Mouse (Mus musculus): Measurements from ENCODE around the gene Ankrd11. TPM values are rescaled to one million over a fixed set of nuclear protein-coding genes. Genes with fewer than 3 reads are reported as not detected.
A peak's percentile ranks its signal among the peaks of the same experiment; 100 is the strongest.

Gene Ankrd11
- polyA plus RNA-seq, 1 experiment from 2014 or later = 62.4 TPM

GRCm38 (mm10) chr8:122865441-122865840, 176.6 kb downstream of the Ankrd11 start:
- 62% methylated on average over 10 of the region's 10 CpGs for WGBS
- ATAC-seq (ENCODE audit: insufficient number of reproducible peaks, low FRiP score) = no peak
- H3K27ac ChIP-seq (ENCODE audit: poor library complexity, severe bottlenecking) = no peak overlapping the region
- peaks cover 8% of the 10 kb centered on the region for H3K27me3 ChIP-seq (replicated peaks)
- H3K4me2 ChIP-seq = peak overlapping the region; percentile 56
- peaks cover 5% of the 10 kb centered on the region; the same call in 1 of the 2 replicates for H3K4me1 ChIP-seq (replicated peaks)
- H3K9ac ChIP-seq = no peak overlapping the region
- H3K36me3 ChIP-seq = no peaks in the 10 kb centered on the region
- peak overlapping the region; percentile 10; the same call in 1 of the 2 replicates for H3K4me3 ChIP-seq
- peaks cover 27% of the 10 kb centered on the region for H3K9me3 ChIP-seq (replicated peaks)

GRCm38 (mm10) chr8:122864719-122865129, 177.4 kb downstream of the Ankrd11 start:
- 57% methylated on average over 26 of the region's 26 CpGs for WGBS
- peak overlapping the region; percentile 10 for H3K4me3 ChIP-seq
- H3K27ac ChIP-seq (ENCODE audit: poor library complexity, severe bottlenecking) = no peak overlapping the region
- ATAC-seq (ENCODE audit: insufficient number of reproducible peaks, low FRiP score) = no peak; the same call in 1 of the 2 replicates
- H3K9me3 ChIP-seq (replicated peaks) = peaks cover 27% of the 10 kb centered on the region
- peaks cover 2% of the 10 kb centered on the region; the same call in 1 of the 2 replicates for H3K27me3 ChIP-seq (replicated peaks)
- no peaks in the 10 kb centered on the region for H3K36me3 ChIP-seq
- no peak overlapping the region for H3K9ac ChIP-seq
- H3K4me2 ChIP-seq = peak overlapping the region; percentile 56
- no peaks in the 10 kb centered on the region for H3K4me1 ChIP-seq (replicated peaks)

- Histone ChIP-seq H3K27me3 (replicated peaks) (peaks cover 4% of the 10 kb centered on the region), H3K36me3 (no peaks in the 10 kb centered on the region), H3K4me1 (replicated peaks) (no peaks in the 10 kb centered on the region), H3K9ac (no peak overlapping the region), H3K9me3 (replicated peaks) (peaks cover 9% of the 10 kb centered on the region), H3K4me3 (no peak overlapping the region), H3K27ac (ENCODE audit: poor library complexity, severe bottlenecking) (no peak overlapping the region), H3K4me2 (no peak overlapping the region)
- ATAC-seq (ENCODE audit: insufficient number of reproducible peaks, low FRiP score) = no peak
- WGBS = 53% methylated on average over 13 of the region's 13 CpGs
These were observed 182.2 kb downstream of the Ankrd11 start for GRCm38 (mm10) chr8:122859843-122860242.

- Histone ChIP-seq H3K27me3 (replicated peaks) (peaks cover 34% of the 10 kb centered on the region), H3K4me2 (no peak overlapping the region), H3K4me1 (replicated peaks) (peaks cover 7% of the 10 kb centered on the region), H3K4me3 (no peak overlapping the region), H3K9ac (no peak overlapping the region), H3K36me3 (no peaks in the 10 kb centered on the region), H3K9me3 (replicated peaks) (no peaks in the 10 kb centered on the region), H3K27ac (ENCODE audit: poor library complexity, severe bottlenecking) (no peak overlapping the region)
- no peak for ATAC-seq (ENCODE audit: insufficient number of reproducible peaks, low FRiP score)
- WGBS = 71% methylated on average over 8 of the region's 8 CpGs
These were observed 185.8 kb downstream of the Ankrd11 start for GRCm38 (mm10) chr8:122856288-122856687.

- ATAC-seq (ENCODE audit: insufficient number of reproducible peaks, low FRiP score) = no peak
- WGBS = 78% methylated on average over 4 of the region's 4 CpGs
- peaks cover 7% of the 10 kb centered on the region for H3K4me1 ChIP-seq (replicated peaks)
These were observed 187.0 kb downstream of the Ankrd11 start for GRCm38 (mm10) chr8:122855123-122855522.

GRCm38 (mm10) chr8:122854388-122854787, 187.7 kb downstream of the Ankrd11 start:
- Histone ChIP-seq H3K9me3 (replicated peaks) (no peaks in the 10 kb centered on the region), H3K4me1 (replicated peaks) (peaks cover 7% of the 10 kb centered on the region), H3K4me2 (no peak overlapping the region), H3K36me3 (no peaks in the 10 kb centered on the region), H3K27me3 (replicated peaks) (peaks cover 45% of the 10 kb centered on the region), H3K9ac (no peak overlapping the region), H3K4me3 (no peak overlapping the region), H3K27ac (ENCODE audit: poor library complexity, severe bottlenecking) (no peak overlapping the region)
- ATAC-seq (ENCODE audit: insufficient number of reproducible peaks, low FRiP score) = no peak
- WGBS = 70% methylated on average over 7 of the region's 7 CpGs

More at GRCm38 (mm10) chr8:122855123-122855522, 187.0 kb downstream of the Ankrd11 start:
- H3K27me3 ChIP-seq (replicated peaks) = peaks cover 41% of the 10 kb centered on the region
- no peaks in the 10 kb centered on the region for H3K9me3 ChIP-seq (replicated peaks)
- no peak overlapping the region for H3K27ac ChIP-seq (ENCODE audit: poor library complexity, severe bottlenecking)
- H3K4me3 ChIP-seq = no peak overlapping the region
- H3K36me3 ChIP-seq = no peaks in the 10 kb centered on the region
- H3K9ac ChIP-seq = no peak overlapping the region
- no peak overlapping the region for H3K4me2 ChIP-seq

- WGBS = 30% methylated on average over 11 of the region's 11 CpGs
- peaks cover 55% of the 10 kb centered on the region for H3K27me3 ChIP-seq (replicated peaks)
- H3K36me3 ChIP-seq = no peaks in the 10 kb centered on the region
- no peak overlapping the region for H3K4me3 ChIP-seq
- no peaks in the 10 kb centered on the region for H3K9me3 ChIP-seq (replicated peaks)
- no peak for ATAC-seq (ENCODE audit: insufficient number of reproducible peaks, low FRiP score)
- H3K4me1 ChIP-seq (replicated peaks) = peaks cover 9% of the 10 kb centered on the region
- H3K27ac ChIP-seq (ENCODE audit: poor library complexity, severe bottlenecking) = no peak overlapping the region
- 0 out of 2 replicates have a peak overlapping the region, but pooled peaks have one; percentile 21 for H3K9ac ChIP-seq
- H3K4me2 ChIP-seq = peak overlapping the region; percentile 24; the same call in 1 of the 2 replicates
These were observed 188.7 kb downstream of the Ankrd11 start for GRCm38 (mm10) chr8:122853340-122853771.

GRCm38 (mm10) chr8:122852546-122852905, 189.6 kb downstream of the Ankrd11 start:
- H3K27ac ChIP-seq (ENCODE audit: poor library complexity, severe bottlenecking) = no peak overlapping the region
- H3K9me3 ChIP-seq (replicated peaks) = no peaks in the 10 kb centered on the region
- no peak overlapping the region for H3K4me3 ChIP-seq
- WGBS = 52% methylated on average over 1 of the region's 1 CpGs
- no peak overlapping the region for H3K9ac ChIP-seq
- peaks cover 15% of the 10 kb centered on the region for H3K4me1 ChIP-seq (replicated peaks)
- ATAC-seq (ENCODE audit: insufficient number of reproducible peaks, low FRiP score) = no peak
- H3K27me3 ChIP-seq (replicated peaks) = peaks cover 56% of the 10 kb centered on the region
- no peak overlapping the region for H3K4me2 ChIP-seq
- H3K36me3 ChIP-seq = no peaks in the 10 kb centered on the region

- H3K36me3 ChIP-seq = no peaks in the 10 kb centered on the region
- H3K9ac ChIP-seq = no peak overlapping the region
- 82% methylated on average over 12 of the region's 12 CpGs for WGBS
- no peak overlapping the region for H3K4me2 ChIP-seq
- no peak overlapping the region for H3K27ac ChIP-seq (ENCODE audit: poor library complexity, severe bottlenecking)
- no peaks in the 10 kb centered on the region for H3K9me3 ChIP-seq (replicated peaks)
- H3K4me1 ChIP-seq (replicated peaks) = peaks cover 15% of the 10 kb centered on the region
- H3K4me3 ChIP-seq = no peak overlapping the region
- H3K27me3 ChIP-seq (replicated peaks) = peaks cover 57% of the 10 kb centered on the region
- no peak for ATAC-seq (ENCODE audit: insufficient number of reproducible peaks, low FRiP score)
These were observed 190.2 kb downstream of the Ankrd11 start for GRCm38 (mm10) chr8:122851692-122852545.

- H3K36me3 ChIP-seq = no peaks in the 10 kb centered on the region
- no peak overlapping the region for H3K9ac ChIP-seq
- H3K4me1 ChIP-seq (replicated peaks) = peaks cover 21% of the 10 kb centered on the region
- H3K4me3 ChIP-seq = no peak overlapping the region
- H3K27ac ChIP-seq (ENCODE audit: poor library complexity, severe bottlenecking) = no peak overlapping the region
- H3K9me3 ChIP-seq (replicated peaks) = no peaks in the 10 kb centered on the region
- H3K4me2 ChIP-seq = no peak overlapping the region
- WGBS = 59% methylated on average over 3 of the region's 3 CpGs
- ATAC-seq (ENCODE audit: insufficient number of reproducible peaks, low FRiP score) = no peak
- H3K27me3 ChIP-seq (replicated peaks) = peaks cover 61% of the 10 kb centered on the region
These were observed 191.3 kb downstream of the Ankrd11 start for GRCm38 (mm10) chr8:122850641-122851240.

GRCm38 (mm10) chr8:122849152-122849910, 192.7 kb downstream of the Ankrd11 start:
- Histone ChIP-seq H3K4me2 (no peak overlapping the region), H3K4me3 (no peak overlapping the region), H3K9me3 (replicated peaks) (no peaks in the 10 kb centered on the region), H3K4me1 (replicated peaks) (peaks cover 23% of the 10 kb centered on the region), H3K27me3 (replicated peaks) (peaks cover 55% of the 10 kb centered on the region), H3K9ac (no peak overlapping the region), H3K36me3 (no peaks in the 10 kb centered on the region), H3K27ac (ENCODE audit: poor library complexity, severe bottlenecking) (no peak overlapping the region)
- ATAC-seq (ENCODE audit: insufficient number of reproducible peaks, low FRiP score) = no peak
- WGBS = 65% methylated on average over 7 of the region's 11 CpGs
